Mouse (Mus musculus) right cerebral cortex, postnatal 14 days (tissue): Measurements from ENCODE around the gene Ero1lb.
"Not testable (repeated sequence)": the region's sequence is repeated elsewhere in the genome, so short reads cannot be mapped to it uniquely, and the experiment has no call there.

ENCODE experiments used
- DNase-seq: peaks from one replicate; pipeline ENCODE4 v3.0.0; 2022

Ero1lb gene

DNA sequence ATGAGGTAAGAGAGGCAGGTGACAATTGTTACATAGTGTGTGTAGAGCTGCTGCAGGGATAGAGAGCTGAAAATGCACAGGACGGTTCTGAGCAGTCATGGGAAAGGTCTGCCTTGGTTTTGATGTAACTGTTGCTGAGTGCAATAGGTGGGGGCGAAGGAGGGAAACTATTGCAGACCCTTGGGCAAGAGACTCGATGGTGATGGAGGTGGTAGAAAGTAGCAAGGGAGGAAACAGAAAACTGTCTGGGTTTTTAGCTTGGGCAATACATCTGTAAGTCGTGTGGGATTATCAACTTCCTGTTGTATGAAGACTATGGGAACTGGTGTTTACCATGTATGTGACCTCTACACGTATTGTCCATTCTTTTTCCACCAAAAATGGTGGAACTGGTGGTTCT is 12.5 kb downstream of the Ero1lb start:
- no peak for DNase-seq

DNA sequence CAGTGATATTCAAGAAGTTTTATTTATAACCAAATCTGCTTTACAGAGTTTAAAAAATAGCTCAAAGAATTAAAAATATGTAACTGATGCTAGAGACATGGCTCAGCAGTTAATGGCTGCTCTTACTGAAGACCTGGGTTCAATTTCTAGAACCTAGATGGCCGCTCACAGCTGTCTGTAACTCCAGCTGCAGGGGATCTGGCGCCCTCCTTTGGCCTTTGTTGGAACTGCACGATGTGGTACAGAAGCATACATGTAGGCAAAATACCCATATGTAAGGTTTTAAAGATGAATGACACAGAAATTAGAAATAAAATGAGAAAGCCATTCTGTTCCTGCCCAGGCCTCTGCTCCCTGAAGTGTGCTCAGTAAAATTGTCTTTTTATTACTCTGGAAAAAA is 23.3 kb downstream of the Ero1lb start:
- peak; percentile 53 for DNase-seq

DNA sequence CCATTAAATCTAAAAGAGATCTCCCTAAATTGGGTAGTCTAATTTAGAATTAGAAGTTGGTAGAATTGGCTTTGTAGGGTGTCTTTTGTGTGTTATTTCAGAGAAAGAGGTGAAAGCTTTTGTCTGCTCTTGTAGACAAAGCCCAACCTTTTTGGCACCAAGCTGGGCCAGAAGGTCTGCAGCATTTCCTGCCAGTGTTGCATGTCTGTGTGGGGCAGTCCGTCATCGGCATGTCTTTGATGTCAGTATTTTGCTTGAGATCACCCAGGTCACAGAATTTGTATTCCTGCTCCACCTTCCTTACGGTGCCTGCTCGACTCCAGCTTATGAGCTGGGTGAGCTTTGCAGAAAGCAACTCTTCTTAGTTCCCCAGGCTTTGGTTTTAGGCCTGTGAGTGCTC is 31.4 kb downstream of the Ero1lb start:
- DNase-seq: not testable (repeated sequence)

DNA sequence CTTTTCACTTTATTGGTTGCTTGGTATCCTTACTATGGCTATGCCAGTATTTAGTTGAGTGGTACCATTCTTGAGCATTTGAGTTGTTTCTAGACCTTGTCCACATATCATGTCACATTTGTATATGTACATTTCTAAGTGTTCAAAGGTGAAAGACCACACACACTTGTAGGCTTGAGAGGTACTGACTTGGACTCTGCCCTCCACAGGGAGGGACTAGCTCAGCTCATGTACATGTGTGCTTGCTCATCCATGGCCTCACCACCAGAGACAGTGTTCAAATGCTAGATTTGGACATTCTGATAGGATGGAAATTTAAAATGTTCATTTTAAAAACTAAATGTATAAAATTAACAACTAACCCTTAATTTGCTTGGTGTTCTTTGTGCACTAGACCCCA is 44.5 kb downstream of the Ero1lb start:
- not testable (repeated sequence) for DNase-seq

DNA sequence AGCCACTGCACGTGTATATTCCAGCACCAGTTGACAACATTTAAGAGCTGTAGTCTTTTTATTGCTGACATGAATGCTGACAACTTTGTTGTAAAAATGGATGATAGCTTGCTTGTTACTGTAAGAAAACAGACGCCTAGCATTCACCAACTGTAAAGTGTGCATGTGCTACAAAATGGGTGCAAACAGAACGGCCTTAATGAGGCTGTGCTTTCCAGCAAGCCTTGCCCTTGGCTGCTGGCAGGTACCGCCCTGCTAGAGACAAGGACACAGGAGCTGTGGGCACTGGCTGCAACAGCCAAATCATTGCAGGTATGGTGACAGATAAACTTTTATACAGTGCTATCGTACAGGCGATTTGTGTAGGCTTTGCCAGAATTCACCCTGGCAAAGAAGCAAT is 48.4 kb downstream of the Ero1lb start:
- DNase-seq: not testable (repeated sequence)

DNA sequence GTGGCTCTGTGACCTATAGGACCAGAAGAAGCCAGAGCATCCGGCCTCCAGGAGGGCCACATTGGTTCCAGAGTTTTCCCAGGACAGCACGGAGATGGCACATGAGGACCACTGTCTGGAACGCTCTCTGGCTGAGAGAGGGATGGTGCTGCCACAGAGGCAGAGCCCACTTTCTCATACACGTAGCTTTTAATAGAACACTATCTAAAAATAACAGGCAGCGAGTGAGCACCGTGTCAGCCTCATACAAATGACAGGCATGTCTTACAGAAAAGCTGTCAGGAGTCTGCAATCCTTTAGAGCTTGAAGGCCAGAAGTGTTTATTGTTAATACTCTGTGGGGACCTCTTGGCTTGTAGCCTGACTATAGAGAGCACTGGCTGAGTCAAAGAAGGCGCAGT is 48.9 kb downstream of the Ero1lb start:
- not testable (repeated sequence) for DNase-seq

DNA sequence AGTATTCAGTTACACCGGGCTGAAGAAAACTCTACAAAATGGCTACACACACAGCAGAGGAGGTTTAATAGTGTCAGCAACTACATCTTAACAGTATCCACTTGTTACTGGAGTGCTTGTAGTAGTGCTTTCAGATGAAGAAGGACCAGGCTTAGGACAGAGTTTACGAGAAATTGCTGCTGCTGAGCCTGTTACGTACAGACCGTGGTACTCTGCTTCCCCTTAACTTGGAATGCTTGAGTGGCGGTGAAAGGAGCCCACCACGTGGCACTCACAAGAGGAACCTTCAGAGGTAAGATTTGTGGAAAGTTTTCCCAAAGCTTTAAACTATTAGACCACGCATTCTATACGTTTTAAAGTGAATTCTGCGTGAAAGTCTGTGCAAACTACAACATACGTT is 49.3 kb downstream of the Ero1lb start:
- not testable (repeated sequence) for DNase-seq

DNA sequence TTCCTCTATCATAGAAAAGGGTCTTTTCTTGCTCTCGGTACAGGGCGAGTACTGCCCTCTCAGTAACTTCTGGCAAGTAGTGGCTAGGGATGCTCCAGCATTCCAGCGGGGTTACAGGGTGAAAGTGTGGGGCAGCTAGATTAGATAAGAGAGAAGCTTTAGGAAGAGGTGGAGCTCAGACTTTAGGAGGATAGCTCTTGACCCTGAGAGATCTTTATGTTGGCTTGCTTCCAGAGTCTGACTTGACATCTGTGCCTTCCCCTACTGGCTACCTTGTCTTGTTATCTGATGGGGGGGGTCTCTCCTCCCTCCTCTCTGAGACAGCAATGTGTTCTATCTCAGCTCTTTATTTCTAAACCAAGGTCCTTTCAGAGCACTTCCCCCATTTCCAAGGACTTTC is 50.8 kb downstream of the Ero1lb start:
- DNase-seq: not testable (repeated sequence)

DNA sequence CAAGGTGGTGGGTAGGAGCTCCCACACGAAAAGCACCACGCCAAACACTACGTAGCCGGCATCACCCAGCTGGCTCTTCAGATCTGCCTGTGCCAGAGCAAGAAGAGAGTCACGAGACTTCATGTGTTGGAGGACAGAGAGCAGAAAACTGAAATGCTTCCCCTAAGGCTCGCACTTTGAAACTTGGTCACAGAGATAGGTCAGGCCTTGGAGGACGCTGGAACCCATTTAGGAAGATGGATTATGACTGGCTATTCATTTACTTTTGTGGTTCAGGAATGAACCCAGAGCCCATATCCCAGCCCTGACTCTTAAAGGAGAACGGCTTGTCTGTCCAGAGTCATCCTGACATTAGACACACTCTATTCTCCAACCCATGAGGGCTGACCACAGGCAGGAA is 54.1 kb downstream of the Ero1lb start:
- not testable (repeated sequence) for DNase-seq

DNA sequence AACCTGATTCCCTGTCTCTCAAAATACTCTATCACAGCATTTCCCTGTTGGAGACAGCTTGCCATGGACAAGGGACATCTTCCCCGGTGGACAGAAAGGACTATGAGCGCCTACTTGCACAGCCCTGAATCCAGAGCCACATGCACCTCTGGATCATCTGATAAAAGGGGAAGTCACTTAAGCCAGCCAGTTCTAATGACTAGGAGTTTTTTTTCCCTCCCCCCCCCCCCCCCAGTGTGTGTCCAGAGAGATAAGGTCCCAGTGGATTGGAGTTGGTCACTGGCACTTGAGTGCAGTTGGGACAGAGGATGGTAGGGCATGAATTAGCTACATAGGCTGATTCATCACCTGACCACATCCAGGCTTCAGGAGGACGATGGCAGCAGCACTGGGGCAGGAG is 60.4 kb downstream of the Ero1lb start:
- DNase-seq: not testable (repeated sequence)

DNA sequence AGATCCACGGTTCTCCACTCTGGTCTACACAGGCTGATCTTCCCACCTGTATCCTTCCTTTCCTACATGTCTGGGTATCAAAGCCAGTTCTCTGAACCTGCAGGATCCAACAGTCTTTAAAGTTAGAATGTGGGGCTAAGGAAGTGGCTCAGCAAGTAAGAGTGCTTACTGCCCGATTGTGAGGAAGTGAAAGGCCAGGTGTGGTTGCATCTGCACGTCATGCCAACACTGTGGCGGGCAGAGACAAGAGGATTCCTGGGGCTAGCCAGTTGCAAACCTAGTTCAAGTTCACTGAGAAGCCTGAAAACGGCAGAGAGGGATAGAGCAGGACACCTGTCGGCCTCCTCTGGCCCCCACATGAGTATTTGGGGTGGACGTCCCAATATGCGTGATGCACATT is 62.1 kb downstream of the Ero1lb start:
- DNase-seq: not testable (repeated sequence)

DNA sequence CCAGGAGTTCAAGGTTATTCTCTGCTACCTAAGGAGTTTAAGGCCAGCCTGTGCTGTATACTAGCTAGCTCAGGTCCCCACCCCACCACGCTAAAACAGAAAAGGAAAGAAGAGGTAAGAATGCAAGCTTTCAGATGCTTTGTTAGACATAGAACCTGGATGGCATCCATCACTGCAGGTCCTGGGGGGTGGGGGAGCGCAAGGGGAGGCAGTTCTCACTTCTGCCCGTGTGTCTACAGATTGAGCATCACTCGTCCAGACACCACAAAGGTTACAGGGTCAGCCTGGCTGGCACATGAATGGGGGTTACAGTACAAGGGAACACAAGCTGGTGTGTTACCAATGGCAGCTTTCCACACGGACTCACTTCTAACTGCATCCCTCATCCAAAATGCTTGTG is 62.5 kb downstream of the Ero1lb start:
- not testable (repeated sequence) for DNase-seq

DNA sequence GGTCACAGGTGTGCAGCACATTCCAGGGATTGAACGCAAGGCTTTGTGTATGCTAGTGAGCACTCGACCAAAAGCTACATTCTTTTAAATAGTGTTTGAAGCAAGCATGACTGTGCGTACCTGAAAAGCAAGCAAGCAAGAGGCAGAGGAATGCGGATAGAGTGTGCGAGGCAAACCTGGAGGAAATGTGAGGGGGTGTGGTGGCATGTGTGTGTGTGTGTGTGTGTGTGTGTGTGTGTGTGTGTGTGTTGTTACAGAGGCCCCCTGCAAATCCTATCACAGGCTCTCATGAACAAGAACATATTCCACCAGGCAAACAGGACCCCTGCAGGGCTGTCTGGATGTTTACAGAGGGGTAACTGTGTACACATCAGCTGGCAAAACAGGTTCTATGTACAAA is 64.6 kb downstream of the Ero1lb start:
- not testable (repeated sequence) for DNase-seq

DNA sequence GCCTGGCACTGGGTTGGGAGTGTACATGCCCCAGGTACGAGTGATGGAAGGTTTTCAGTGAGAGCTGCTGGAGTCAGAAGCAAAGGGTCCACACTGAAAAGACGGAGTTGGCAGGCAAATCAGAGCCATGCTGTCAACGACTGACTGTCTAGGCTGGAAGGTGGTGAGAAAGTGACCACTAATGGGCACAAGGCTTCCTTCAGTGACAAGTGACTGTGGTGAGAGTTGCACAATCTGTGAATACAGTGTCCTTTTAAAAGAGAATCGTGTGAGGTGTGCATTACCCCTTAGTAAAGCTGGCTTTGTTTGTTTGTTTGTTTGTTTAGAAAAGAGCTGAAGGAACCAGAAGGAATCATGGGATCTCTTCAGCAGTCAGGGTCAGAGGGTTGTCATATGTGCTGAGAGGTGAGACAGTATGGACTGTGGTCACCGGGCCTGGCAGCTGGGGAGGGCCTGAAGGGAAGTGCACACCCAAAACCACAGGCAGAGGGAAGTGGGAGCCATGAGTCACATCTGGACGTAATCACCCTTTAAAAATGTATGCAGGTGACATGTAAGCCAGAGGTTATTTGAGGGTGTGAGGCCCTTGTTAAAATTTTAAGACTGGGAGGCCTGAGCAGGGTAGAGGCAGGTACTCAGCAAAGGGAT is 69.4 kb downstream of the Ero1lb start:
- DNase-seq: not testable (repeated sequence)

DNA sequence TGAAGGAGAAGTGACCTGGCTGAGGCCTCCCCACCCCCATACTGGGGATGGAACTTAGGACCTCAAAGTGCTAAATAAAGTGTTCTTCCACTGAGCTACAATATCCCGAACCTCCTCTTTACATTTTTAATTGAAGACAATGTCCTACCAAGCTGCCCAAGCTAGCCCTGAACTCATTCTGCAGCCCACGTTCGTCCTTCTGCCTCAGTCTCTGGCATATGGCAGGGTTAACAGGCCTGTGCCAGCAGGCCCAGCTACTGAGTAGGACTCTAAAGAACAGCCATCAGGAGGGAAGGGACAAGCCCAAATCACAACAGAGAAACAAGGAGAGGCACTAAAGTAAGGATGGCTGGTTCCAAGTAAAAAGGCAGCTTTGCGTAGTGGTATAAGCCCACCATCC is 77.1 kb downstream of the Ero1lb start:
- not testable (repeated sequence) for DNase-seq

DNA sequence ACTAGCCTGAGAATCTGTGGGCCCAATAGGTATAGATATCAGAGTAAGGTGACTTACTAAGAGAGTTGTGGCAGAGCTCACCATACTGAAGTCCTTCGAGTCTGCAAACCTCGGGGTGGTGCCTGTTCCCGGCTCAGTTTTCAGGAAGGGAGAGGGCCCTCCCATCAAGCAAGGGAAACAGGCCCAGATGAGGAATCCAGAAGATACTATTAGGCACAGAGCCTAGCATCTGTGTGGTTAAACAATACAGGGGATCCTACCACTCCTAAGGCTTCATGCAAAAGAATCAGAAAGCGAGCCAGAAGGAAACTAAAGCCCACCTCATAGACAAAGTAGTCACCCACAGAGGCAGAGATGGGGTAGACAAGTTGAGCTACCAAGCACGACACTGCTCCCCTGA is 81.0 kb downstream of the Ero1lb start:
- DNase-seq: not testable (repeated sequence)

DNA sequence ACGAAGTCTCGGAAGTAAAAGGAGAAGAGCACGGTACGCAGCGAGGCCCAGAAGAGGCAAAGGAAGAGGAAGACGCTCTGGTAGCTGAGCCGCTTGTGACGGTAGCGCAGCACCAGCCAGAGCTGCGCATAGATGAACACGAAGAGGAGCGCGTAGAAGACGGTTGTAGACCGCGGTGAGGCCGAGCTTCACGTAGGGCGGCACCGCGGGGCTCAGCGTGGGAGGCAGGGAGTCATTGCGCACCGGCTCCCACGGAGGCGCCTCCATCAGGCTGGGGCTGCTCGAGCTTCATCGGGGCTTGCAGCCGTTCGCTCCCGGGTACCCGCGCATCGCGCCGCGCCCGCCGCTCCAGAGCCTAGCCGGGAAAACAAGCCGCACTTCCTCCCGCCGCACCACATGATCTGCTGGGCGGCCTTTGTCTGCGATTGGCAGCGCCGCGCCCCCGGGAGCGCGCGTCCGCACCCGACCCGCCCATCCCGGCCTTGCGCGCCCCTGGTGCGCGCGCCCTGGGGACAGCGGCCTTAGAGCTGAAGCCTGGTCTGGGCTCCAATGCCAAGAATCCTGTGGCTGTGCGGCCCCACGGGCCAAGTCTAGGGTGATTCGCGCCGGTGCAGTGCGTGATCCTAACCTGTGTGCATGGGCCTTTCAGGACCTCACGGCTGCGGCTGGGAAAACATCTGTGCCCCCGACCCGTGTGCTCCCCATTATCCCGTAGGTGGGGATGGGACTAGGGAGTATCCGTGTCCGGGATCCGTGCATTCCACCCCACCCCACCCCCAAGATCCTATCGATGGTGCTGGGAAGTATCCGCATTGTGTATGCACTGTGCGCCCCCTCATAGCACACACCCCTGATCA is 84.6 kb downstream of the Ero1lb start:
- DNase-seq: peak; percentile 62

DNA sequence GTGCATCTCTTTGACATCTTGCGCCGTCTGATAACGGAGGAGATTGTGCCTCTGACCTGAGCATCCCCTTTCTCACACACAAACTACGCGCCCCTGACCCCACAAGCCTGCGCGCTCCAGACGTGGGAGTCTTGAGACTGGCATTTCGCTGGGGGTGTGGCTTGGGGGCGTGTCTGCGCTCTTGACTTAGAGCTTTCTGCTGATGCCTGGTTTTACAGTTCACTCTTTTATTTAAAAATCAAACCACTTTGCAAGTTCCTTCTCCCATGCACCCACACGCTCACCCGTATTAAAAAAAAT is 85.2 kb downstream of the Ero1lb start:
- DNase-seq: peak; percentile 42
